Mouse (Mus musculus): Measurements from ENCODE around the gene Ints6. TPM values are rescaled to one million over a fixed set of nuclear protein-coding genes. Genes with fewer than 3 reads are reported as not detected.

Ints6 gene
- 3.6 and 8.2 TPM in 2 replicates for polyA plus RNA-seq (2012; rRNA removed)

DNA sequence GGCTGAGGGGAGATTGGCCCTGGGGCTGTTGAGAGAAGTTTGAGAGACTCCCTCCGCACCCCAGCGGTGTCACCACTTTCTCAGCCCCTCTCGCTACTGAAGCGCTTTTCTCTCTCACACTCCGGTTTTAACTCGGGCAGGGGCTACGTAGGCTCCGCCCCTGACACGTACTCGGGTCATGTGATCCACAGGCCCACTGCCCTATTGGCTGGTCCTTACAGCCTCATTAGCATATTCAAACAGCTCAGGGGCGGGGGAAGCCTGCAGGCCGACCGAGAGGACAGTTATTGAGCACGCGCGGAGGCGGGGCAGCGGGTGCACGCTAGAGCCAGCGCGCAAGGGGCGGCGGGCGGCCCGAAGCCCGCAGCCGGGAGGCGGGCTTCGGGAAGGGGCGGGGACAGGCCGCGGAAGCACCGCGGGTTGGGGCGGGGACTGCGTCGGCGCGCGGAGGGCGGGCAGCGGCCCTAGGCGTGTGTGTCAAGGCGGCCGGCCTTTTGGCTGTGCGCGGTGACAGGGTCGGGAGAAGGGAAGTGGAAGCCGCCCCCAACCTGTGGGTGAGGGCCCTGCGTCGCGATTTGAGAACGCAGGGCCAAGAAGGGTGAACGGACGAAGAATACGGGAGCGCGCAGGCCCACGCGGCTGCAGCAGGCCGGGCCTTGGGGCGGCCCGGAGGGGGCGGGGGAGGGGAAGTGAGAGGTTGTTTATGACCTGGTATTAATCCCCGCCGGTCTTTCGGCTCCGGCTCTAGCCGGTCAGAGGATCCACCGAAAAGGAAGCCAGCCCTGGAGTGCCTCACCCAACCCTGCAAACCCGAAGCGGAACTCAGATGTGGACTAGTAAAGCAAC lies at the start of gene Ints6:
TSS of gene Ints6 (minus strand) at position 134 of the 846 bp plus-strand sequence.
- peak; percentile 89 for DNase-seq (ENCODE audit: low read depth)

DNA sequence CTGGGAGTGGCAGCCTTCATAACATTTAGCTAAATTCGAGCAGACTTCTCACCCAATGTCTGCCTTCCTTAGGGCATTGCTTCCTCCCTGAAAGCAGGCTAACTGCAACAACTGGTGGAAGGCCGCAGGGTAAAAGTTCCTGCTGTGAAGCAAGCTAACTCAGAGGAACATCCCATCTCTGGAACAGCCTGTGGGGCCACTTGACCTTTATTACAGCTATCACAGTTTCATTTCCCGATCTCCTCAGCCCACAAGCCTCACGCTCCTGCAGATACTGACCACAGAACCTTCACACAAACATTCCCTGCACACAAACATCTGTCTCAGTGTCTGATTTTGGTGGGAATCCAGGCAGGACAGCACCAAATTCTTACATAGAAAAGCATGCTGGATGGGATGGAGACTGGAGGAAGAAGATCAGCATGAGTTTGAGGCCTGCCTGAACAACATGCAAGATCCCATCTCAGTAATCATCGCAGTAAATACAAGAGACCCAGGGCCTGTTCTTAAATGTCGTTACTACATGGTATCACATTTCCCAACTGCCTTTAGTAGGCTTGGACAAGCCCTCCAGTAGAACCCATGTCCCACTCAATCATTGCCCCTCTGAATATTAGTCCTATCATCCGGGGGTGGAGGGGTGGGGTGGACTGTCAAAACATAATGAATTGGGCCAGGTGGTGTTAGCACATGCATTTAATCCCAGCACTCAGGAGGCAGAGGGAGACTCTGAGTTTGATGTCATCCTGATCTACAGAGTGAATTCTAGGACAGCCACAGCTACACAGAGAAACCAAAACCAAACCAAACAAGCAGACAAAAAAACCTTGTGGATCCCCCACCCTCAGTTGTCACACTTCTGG lies 47.9 kb upstream of the Ints6 start:
- no peak for DNase-seq (ENCODE audit: low read depth)

DNA sequence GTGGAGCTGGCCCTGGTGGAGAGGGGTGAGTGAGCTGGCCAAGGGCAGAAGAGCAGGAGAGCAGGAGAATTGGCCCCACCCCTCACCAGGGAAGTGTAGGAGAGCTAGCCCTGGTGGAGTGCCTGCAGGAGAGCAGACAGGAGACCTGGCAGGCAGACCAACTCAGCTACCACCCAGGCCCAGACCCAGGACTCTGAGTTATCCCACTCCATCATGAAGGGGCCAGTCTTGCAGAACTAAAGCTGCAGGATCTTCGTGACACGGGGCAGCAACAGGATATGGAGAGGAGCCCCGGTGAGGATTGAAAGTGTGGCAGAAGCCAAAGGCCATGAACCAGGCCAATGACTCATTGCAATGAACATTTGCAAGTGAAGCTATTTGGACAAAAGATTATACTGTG lies 46.0 kb upstream of the Ints6 start:
- DNase-seq (ENCODE audit: low read depth) = no peak

DNA sequence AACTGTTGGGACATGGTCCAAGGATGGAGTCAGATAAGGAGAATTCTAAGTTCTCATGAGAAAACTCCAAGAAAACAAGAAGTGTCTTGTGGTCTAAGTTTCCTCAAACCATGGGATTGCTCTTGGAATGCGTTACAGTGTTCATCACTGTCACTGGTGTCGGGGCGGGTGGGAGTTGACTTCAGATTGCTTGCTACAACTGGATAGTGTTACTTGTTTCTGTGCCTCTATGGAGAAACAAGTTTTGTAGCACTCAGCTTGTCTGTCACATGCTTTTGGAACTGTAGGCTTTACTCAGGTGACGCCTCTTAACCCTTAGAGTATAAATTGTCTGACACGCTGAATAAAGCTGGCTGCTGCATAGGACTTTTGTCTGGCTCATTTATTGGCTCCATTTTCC lies 42.2 kb upstream of the Ints6 start:
- DNase-seq (ENCODE audit: low read depth) = no peak

DNA sequence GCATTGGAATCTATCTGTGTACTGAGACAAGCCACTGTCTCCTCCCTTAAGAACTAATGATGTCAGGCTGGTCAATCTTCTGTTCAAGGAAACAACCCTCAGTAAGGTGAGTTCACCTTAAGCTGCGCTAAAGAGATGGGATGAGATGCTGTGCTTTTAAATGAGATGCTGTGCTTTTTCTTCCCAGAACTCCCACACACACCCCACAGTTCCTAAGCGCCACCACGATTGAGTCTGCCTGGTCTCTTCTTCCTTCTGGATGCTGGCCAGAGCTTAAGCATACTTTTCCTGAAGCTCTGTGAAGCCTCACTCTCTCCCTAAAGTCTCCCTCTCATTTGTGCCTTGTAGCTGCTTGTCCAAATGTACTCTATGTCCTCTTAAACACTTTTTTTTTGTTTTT lies 39.8 kb upstream of the Ints6 start:
- DNase-seq (ENCODE audit: low read depth) = no peak

DNA sequence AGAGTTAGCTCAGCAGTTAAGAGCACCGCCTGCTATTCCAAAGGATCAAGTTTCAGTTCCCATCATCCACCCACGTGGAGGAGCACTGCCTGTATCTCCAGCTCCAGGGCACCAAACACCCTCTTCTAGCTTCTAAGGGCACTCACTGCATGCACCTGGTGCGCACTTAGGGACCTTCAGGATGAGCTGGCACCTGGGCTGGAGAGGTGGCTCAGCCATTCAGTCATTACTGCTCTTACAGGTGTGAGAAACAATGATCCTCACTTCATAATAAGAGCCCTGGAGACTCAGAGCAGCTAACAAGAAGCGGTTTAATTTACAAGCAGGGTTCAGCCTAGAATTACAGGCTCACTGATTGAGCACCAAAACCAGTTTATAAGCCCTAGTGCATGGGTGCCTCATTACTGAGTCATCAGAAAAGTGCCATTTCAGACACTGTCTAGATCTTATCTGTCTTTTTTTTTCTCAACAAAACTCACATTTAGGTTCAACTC lies 37.7 kb upstream of the Ints6 start:
- no peak for DNase-seq (ENCODE audit: low read depth)

DNA sequence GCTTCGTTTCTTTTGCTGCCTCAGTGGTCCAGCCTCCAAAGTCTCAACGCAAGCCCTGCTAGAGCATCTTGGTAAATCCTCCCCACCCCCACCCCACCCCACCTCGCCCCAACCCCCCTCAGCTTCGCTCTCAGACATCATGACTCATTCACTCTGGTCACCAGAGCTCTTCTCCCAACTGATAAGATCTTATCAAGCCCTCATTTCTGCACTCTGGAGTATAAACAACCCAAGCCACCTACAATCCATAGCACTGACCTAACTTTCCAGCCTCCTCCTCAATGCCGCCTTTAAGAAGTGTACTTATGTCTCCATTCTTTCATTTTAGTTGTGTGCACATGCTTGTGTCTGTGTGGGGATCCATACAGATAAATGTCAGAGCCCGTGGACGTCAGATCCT lies 34.8 kb upstream of the Ints6 start:
- DNase-seq (ENCODE audit: low read depth) = no peak

DNA sequence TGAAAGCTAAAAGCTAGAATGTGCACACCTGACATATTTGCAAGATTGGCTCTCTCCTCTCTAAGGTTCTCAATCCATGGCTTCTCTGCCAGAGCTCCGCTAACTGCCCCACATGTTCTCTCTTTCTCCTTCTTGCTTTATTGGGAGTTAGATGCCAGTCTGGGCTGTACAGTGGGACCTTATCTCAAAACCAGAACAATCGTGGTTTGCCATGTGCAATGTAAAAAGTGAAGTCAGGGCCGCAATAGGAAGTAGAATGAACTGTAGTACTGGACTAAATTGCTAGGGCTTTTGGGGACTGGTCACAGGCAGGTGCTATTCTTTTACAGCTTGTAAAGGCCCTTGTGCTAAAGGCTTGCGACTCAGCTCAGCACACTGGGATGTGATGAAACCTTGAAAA lies 28.3 kb upstream of the Ints6 start:
- no peak for DNase-seq (ENCODE audit: low read depth)

DNA sequence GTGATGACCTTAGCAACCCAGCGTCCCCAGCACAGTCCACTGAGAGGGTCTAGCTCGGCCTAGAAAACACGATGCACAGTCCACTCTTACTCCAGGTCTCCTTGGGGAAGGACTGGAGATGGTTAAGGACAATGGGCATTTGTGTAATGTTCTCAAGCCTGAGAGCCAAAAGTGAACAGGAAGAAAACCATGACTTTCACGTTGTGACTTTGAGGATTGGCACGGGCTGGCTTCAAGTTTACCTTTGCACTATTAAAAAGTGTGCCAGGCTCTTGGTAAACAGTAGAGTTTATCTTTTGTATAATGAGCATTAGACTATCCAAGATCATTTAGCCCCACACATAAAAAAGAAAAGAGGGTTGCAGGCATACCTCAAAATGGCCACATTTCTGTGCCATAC lies 22.0 kb upstream of the Ints6 start:
- no peak for DNase-seq (ENCODE audit: low read depth)

DNA sequence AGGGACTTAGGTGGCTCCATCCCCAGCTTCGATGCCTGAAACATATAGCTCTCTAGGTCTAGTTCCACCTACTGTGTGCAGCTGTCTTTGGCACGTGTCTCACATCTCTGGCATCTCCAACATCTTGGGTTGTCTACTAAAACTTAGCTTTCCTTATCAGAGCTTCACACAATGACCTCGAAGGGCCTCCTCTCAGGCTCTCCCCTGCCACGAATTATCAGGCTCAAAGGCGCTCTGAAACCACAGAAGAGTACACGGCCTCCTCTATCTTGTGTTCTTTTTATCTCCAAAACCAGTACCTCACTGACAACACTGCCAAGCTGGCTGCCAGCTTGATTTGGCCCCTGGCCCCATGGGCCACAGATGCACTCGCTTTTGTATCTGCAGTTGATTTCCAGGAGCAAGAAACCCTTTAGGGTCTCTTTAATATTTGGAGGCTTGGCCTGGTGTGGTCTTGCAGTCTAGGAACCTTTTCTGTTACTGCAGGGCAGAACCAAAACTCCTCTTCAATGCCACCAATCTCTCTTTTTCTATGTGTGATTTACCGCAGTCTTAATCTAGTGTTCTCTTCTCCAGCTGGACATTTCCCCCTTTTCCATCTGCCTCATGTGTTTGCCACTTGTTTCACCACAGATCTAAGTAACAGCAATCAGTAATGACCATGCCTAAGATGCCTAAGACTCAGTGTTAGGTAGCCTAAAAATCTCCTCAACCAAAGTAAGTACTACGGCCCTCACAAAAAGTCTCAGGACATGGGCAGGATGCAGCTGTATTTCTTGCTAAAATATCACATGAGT lies 19.7 kb upstream of the Ints6 start:
- no peak for DNase-seq (ENCODE audit: low read depth)

DNA sequence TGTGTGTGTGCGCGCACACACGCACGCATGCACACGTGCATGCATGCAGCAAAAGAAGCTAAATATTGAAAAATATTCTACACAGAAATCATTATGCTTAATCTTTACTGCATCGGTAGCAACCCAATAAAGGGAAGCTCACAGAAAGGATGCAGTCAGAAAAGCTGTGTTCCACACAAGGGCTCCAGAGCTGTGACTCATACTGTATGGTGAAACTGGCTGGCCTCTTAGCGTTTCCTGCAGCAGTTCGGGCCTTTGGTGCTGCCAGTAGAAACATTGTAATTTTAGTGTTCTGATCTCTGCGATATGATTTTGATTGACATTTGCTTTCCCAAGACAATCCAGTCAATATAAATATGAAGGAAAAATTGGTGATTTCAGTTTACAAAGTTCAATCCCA lies 17.1 kb upstream of the Ints6 start:
- no peak for DNase-seq (ENCODE audit: low read depth)

DNA sequence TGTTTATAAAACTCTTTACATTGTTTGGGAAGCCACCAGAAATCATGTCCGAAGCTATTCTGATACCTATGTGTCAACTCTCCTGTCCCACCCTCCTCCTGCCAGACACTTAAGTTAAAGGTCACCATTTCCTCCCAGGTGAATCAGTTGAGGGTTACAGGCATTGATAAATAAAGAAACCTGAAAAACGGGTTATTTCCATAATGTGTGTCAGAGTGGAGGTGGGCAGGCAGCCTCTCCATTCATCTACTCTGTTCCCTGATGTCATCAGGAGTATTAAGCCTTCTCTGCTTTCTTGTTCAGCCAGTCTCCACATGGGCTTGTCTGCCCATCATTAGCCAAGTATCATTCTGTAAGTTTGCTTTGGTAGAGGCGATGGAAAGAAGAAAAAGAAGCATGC lies 14.1 kb upstream of the Ints6 start:
- no peak for DNase-seq (ENCODE audit: low read depth)

DNA sequence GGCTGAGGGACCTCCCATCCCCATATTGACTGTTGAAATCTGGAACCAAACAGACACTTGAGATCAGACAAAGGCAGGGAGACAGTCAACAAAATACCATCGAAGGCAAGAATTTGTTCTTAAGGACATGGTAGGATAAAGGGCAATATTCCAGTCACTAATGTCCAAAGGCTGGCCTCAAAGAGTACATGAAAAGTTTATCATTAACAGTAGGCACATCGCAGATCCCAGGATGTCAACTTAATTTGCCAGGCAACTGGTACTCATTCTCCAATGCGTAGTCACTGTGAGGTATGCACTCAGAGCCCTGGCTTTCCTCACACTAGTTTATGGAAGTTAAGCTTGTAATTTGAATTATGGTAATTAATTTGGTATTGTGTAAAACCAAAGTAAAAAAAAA lies 13.3 kb upstream of the Ints6 start:
- no peak for DNase-seq (ENCODE audit: low read depth)

DNA sequence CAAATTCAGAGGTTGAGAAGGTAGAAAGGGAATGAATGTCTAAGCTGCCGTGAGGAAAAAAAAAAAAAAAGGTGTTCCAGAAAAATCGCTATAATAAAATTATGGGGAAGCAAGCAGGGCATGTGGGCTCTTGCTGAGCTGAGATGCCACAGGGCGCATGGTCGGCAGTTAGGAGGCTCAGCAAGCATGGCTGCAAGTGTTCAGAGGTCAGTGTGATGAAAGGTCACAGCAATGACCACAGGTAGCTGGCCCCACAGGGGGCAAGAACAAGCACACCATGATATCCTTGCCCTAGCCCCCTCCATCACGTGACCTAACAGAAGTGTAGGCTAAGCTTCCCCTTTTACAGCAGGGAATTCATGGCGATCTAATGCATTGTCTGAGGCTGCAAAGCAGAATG lies 12.8 kb upstream of the Ints6 start:
- DNase-seq (ENCODE audit: low read depth) = no peak

DNA sequence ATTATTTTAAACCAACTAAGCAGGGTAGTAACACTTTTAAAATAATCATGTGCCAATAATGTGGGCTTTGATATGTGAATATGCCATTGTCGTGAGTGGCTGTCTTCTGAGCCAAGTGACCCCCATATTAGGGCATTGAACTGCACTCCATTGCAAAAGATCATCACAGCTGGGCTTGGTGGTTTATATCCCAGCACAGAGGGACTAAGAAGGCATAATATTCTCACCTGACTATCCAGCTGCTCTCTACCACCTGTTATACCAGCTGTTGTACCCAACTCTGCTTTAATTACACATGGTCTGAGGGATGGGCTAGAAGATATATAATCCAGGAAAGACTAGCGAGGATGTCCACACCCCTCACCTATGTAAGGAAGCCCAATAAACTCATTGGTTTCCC lies 4.4 kb upstream of the Ints6 start:
- DNase-seq (ENCODE audit: low read depth) = no peak

DNA sequence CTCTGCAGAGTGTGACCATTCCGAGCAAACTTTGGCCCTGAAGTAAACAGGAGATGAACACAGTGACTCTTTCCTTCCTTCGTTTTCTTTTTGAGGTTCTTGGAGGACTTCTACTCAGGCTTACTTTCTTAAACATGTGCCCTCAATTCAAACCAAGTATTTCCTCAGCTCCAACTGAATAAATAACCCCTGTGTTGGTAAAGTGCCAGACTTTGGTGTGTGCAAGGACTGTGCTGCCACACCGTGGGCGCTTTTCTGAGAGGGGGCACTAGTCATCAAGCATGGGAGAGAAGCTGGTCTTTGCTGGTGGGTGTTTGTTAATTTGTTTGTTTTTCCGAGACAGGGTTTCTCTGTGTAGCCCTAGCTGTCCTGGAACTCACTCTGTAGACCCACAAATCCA lies 3.4 kb upstream of the Ints6 start:
- no peak for DNase-seq (ENCODE audit: low read depth)

DNA sequence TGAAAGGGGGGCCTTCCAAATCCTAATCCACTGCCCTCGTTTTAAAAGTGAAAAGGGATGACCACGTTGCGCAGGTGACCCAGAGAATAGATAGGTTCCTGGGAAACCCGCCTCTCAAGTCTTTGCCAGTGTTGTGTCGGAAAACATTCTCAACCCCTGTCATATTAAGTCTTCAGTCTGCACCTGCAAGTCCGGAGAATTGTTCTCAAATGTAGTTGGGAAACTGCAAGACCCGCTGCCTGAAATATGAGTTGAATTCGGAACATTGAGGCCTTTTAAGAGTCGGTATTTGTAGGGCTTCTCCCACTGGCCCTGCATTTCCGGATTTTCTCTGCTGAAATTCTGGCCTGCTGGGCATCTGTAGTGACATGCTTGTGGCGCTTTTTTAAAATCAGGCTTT lies 974 bp upstream of the Ints6 start:
- peak; percentile 12 for DNase-seq (ENCODE audit: low read depth)

DNA sequence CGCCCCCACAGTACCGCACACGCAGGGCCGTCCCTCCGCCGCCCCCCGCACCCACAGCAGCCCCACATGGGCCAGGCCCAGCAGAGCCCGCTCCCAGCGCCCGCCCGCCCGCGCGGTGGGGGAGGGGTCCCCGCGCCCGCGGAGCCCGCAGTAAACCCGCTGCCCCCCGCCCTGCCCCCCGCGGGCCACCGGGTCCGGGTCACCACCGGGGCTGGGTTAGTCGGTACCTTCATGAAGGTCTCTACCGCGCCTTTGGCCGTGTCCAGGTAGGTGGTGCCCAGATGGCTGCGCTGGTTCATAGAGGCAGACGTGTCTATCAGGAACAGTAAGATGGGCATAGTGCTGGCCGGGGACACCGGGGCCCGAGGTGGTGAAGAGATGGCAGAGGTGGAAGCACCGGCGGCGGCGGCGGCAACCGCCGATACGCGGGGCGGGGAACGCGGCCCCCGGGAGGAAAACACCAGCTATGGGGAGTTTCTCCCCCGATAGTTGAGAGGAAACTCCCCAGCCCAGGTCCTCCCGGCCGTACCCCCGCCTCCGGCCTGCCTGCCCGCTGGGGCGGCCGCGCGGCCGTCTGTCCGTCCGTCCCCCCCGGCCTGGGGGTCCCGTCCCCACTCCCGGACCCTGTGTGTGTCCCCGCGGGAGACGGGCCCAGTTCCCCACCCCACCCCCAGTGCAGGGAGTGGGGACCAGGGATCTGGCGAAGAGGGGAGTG lies 491 bp downstream of the Ints6 start:
- DNase-seq (ENCODE audit: low read depth) = no peak

DNA sequence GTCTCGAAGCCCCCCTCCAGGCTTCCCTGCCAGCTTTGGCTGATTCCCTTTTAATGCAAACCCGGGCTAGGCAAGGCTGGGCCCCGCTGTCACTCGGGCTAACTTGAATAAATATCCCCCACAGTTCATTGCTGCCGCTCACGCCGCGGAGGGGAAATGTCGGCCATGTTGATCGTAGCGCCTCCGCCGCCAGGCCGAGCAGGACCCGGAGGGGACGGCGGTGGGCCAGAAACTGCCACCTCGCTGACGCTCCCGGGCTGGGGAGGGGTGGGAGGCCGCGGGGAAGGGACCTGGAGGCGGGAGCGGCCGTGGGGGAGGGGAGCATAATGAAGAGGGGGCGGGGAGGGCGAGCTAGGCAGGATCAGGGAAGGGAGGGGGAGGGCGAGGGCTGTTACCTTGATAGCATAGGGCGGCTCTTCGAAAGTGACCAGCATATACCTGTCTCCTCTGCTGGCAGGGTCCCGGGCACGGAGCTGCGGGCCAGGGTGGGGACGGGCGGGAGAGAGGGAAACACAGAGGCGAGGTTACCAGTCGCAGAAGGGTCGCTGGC lies 1.1 kb downstream of the Ints6 start:
- no peak for DNase-seq (ENCODE audit: low read depth)

DNA sequence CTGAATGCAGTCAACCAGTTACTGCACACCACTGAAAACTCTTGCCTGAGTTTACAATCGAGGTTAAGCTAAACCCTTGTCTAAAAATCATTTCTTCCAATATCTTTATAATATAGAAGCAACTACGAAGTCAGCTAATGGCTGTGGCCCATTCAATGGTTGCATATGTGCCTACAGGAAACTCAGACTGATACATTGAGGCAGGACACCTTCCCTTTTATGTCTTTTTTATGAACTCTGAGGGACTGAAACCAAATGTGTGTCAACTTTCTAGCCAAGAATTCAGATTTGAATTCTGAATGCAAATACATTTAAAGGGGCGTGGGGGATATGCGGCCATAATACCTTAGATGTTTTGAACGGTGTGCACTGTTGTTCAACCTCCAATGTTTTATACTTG lies 2.3 kb downstream of the Ints6 start:
- DNase-seq (ENCODE audit: low read depth) = no peak

DNA sequence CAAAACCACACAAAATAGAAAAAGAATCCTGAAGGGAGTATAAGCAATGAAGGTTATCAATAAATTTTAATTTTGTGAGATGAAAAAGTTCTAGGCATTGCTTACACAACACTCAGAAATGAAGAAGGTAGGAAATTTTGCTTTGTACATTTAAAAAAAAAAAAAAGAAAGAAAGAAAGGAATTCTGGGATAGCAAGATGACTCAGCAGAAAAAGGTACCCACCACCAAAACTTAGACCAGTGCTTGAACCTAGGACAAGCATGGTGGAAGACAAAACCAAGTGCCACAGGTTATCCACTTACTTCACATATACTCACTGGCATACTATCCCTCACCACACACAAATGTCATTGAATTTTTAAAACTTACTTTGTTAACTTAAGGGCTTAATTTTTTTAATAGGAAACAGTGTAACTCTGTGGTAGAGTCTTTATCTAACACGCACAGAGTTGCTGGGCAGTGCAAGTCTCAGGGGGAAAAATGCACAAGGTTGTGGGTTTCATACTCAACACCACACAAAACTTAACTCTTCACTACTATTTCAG lies 5.8 kb downstream of the Ints6 start:
- no peak for DNase-seq (ENCODE audit: low read depth)
